Mouse (Mus musculus) layer of hippocampus, adult 11-12 months (tissue): ENCODE measurements at regions not wholly inside any gene's neighbourhood (a gene's known extent, or its start where the extent isn't known, plus 50 kb on each side); places are given as distances from the start of the nearest gene placed in this dataset.

Experiments
- DNase-seq: peaks from one replicate; pipeline ENCODE4 v3.0.0; 2022; ENCODE audit warnings: low spot score

- DNase-seq, result no peak
Measured at GRCm38 (mm10) chr2:9592531-9592930, 288.5 kb upstream of the 4930412O13Rik start.

GRCm38 (mm10) chr2:9593931-9594330, 287.1 kb upstream of the 4930412O13Rik start:
- DNase-seq, result no peak

- no peak for DNase-seq
Measured at GRCm38 (mm10) chr2:9595236-9595850, 285.7 kb upstream of the 4930412O13Rik start.

GRCm38 (mm10) chr2:9596135-9596534, 284.9 kb upstream of the 4930412O13Rik start:
- no peak for DNase-seq

- no peak for DNase-seq
Measured at GRCm38 (mm10) chr2:9604984-9605383, 276.1 kb upstream of the 4930412O13Rik start.

- DNase-seq, result no peak
Measured at GRCm38 (mm10) chr2:9607547-9607946, 273.5 kb upstream of the 4930412O13Rik start.

- DNase-seq, result no peak
Measured at GRCm38 (mm10) chr2:9614415-9614814, 266.6 kb upstream of the 4930412O13Rik start.

- no peak for DNase-seq
Measured at GRCm38 (mm10) chr2:9616292-9616691, 264.8 kb upstream of the 4930412O13Rik start.

- DNase-seq, result peak; percentile 84
Measured at GRCm38 (mm10) chr2:9620303-9621244, 260.5 kb upstream of the 4930412O13Rik start.

- no peak for DNase-seq
Measured at GRCm38 (mm10) chr2:9623702-9624101, 257.4 kb upstream of the 4930412O13Rik start.

- no peak for DNase-seq
Measured at GRCm38 (mm10) chr2:9628026-9628425, 253.0 kb upstream of the 4930412O13Rik start.

GRCm38 (mm10) chr2:9632719-9633446, 248.2 kb upstream of the 4930412O13Rik start:
- DNase-seq, result no peak

GRCm38 (mm10) chr2:9639262-9639661, 241.8 kb upstream of the 4930412O13Rik start:
- DNase-seq, result no peak

GRCm38 (mm10) chr2:9641629-9642028, 239.4 kb upstream of the 4930412O13Rik start:
- no peak for DNase-seq

GRCm38 (mm10) chr2:9642411-9642810, 238.6 kb upstream of the 4930412O13Rik start:
- no peak for DNase-seq

GRCm38 (mm10) chr2:9646466-9646865, 234.6 kb upstream of the 4930412O13Rik start:
- DNase-seq, result no peak

- no peak for DNase-seq
Measured at GRCm38 (mm10) chr2:9646963-9647362, 234.1 kb upstream of the 4930412O13Rik start.

GRCm38 (mm10) chr2:9650082-9650481, 231.0 kb upstream of the 4930412O13Rik start:
- DNase-seq, result no peak

GRCm38 (mm10) chr2:9658880-9659279, 222.2 kb upstream of the 4930412O13Rik start:
- no peak for DNase-seq

- DNase-seq, result no peak
Measured at GRCm38 (mm10) chr2:9669621-9670020, 211.4 kb upstream of the 4930412O13Rik start.

- DNase-seq, result no peak
Measured at GRCm38 (mm10) chr2:9681691-9682152, 199.3 kb upstream of the 4930412O13Rik start.

GRCm38 (mm10) chr2:9683673-9684210, 197.3 kb upstream of the 4930412O13Rik start:
- DNase-seq, result no peak
